Mouse (Mus musculus): ENCODE data around the gene Bnipl. TPM values are rescaled to one million over a fixed set of nuclear protein-coding genes. Genes with fewer than 3 reads are reported as not detected.
"Not testable (repeated sequence)": the region's sequence is repeated elsewhere in the genome, so short reads cannot be mapped to it uniquely, and the experiment has no call there.

Gene Bnipl
- polyA plus RNA-seq, 1 experiment from 2014 or later = 1.2 TPM

DNA sequence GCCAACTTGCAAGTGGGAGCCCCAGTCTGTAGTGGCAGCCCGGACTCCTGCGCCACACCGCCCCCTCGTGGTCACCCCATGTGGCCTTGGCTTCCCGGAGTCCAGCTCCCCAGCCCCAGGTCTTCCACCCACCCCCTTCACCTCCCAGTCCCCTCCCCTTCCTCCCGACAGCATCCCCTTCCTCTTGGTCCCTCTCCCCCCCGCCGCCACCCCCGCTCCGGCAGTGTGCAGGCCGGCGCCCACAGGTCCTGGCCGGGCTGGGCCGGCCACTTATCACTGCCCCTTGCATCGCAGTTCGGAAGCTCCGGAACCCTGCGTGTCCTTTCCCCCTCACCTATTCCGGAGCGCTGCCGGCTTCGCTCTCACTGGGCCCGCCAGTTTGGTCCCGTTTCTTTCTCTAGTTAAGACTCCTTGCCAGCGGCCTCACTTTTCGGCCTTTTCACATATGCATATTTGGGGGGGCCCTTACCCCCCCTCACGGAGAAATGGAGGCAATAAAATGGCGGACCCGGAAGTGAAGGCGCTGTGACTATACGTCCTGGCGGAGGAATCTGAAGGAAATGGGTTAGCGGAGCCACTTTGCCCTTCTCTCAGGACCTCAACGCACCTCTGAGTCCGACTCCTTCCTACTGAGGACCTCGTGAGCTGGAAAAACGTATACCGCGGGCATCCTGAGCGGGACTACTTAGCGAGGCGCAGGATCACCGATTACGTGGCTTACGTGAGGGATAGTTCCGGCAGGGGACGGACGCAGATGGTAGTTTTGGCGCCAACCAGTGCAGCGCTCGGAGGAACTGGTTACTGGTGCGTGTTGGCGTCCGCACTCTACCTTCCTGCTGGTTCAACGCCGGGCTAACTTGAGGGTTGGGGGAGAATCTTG is 33.5 kb downstream of the Bnipl start, which contains the start of gene Gabpb2:
Gene Gabpb2 (minus strand): TSS at position 662 of the 880 bp plus-strand sequence.
- Histone ChIP-seq H3K27ac (peak within 1 kb of the TSS; percentile 100), H3K36me3 (peaks cover 57% of the 10 kb centered on the region), H3K4me1 (peaks cover 17% of the 10 kb centered on the region), H3K9me3 (replicated peaks) (no peaks in the 10 kb centered on the region), H3K4me2 (peak within 1 kb of the TSS; percentile 69), H3K9ac (peak within 1 kb of the TSS; percentile 93), H3K4me3 (replicated peaks) (peak within 1 kb of the TSS; percentile 87), H3K27me3 (no peaks in the 10 kb centered on the region)
- under 1% methylated on average over 56 of the region's 56 CpGs for WGBS
- peak; percentile 93 for ATAC-seq (replicated peaks; ENCODE audit: low FRiP score)

DNA sequence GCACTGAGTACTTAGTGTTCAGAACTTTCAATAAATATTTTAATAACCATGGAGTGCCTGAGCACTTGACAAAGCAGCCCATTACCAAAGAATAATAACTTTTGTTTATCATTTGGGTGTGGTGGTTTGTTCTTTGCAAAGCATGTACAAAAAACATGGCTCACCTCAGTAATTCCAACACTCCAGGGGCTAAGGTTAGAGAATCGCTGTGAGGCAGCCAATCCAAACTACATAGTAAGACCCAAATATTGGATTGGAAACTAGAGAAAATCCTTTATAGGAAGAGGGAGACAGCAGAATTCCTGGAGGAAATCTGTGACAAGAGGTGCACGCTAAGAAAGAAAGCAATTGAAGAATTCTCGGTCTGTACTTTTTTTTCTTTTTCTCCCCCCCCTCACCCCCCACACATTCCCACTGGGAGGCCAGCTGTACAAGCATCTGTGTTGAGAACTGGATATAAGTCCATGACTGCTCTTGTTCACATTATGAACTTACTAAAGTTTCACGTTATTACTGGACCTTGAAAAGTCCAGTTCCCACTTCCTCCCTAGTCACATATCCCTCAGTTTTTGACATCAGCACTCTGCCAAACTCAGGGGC is 34.2 kb downstream of the Bnipl start:
- no peaks in the 10 kb centered on the region for H3K27me3 ChIP-seq
- peaks cover 60% of the 10 kb centered on the region for H3K36me3 ChIP-seq
- peak overlapping the region; percentile 69 for H3K4me2 ChIP-seq
- H3K27ac ChIP-seq = peak overlapping the region; percentile 100
- ATAC-seq (replicated peaks; ENCODE audit: low FRiP score) = peak; percentile 40; the same call in 1 of the 2 replicates
- WGBS = 16% methylated on average over 4 of the region's 4 CpGs
- H3K9ac ChIP-seq = peak overlapping the region; percentile 93
- H3K9me3 ChIP-seq (replicated peaks) = no peaks in the 10 kb centered on the region
- peaks cover 17% of the 10 kb centered on the region for H3K4me1 ChIP-seq
- peak overlapping the region; percentile 87 for H3K4me3 ChIP-seq (replicated peaks)

DNA sequence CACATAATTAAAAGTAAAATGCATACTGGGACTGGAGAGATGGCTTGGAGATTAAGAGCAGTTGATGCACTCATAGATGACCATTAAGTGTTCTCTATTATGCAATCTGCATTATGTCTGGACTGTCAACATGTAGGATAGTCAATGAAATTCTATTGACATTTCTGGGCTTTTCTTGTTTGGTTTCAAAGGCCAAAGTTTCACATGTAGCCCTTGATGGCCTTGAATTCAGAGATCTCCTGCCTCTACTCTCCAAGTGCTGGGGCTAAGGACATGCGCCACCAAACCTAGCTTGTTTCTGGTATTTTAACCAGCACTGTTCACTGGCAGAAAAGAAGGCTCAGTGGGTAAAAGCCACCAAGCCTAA is 37.4 kb downstream of the Bnipl start:
- Histone ChIP-seq H3K27ac (no peak overlapping the region), H3K36me3 (peaks cover 48% of the 10 kb centered on the region), H3K27me3 (no peaks in the 10 kb centered on the region), H3K9me3 (replicated peaks) (no peaks in the 10 kb centered on the region), H3K4me3 (replicated peaks) (no peak overlapping the region), H3K4me1 (peaks cover 15% of the 10 kb centered on the region), H3K9ac (no peak overlapping the region), H3K4me2 (no peak overlapping the region)
- WGBS = 96% methylated on average over 1 of the region's 1 CpGs
- no peak for ATAC-seq (replicated peaks; ENCODE audit: low FRiP score)

DNA sequence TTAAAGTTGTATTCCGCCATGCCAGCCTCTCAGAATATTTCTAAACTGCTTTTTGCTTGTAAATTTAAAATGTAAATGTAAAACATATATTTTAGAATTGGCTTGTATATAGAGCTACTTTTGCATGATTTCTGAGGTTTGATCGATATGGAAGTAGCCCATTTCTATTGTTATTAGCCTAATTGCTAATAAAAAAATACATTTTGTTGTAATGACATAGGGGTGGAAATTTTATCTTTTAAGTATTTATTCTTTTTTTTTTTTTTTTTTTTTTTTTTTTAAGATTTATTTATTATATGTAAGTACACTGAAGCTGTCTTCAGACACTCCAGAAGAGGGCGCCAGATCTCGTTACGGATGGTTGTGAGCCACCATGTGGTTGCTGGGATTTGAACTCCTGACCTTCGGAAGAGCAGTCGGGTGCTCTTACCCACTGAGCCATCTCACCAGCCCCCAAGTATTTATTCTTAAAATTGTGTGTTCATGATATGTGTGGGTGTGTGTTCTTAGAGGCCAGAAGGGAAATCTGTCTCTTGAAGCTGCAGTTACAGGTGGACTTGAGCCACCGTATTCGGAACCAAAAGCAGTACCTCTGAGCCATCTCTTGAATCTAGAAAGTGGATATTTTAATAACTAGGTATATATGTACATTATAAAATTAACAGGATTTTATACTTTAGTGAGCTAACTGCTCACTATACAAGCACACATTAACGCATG is 37.9 kb downstream of the Bnipl start:
- Histone ChIP-seq H3K36me3 (peaks cover 54% of the 10 kb centered on the region), H3K4me1 (peaks cover 10% of the 10 kb centered on the region)
- WGBS = 91% methylated on average over 9 of the region's 10 CpGs
- H3K4me2 ChIP-seq; H3K27ac ChIP-seq; H3K9ac ChIP-seq; H3K4me3 ChIP-seq (replicated peaks); H3K27me3 ChIP-seq; H3K9me3 ChIP-seq (replicated peaks); ATAC-seq (replicated peaks; ENCODE audit: low FRiP score): not testable (repeated sequence)

DNA sequence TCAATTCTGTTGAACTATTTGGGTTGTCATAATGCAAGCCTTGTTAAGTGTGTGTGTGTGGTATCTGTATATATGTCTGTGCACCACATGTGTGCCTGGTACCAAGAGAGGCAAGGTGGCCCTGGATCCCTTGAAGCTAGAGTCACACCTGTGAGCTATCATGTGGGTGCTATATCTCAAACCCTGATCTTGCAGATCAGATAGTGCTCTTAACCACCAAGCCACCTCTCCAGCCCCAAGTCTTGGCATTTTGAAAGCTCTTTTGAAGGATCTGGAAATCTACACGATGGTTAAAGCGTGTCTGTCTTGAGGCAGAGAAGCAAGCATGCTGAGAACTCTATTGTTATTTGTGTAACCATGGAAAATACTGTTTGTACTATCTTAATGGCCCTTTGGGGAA is 40.4 kb downstream of the Bnipl start:
- no peak overlapping the region for H3K27ac ChIP-seq
- no peaks in the 10 kb centered on the region for H3K9me3 ChIP-seq (replicated peaks)
- peaks cover 69% of the 10 kb centered on the region for H3K36me3 ChIP-seq
- no peak for ATAC-seq (replicated peaks; ENCODE audit: low FRiP score)
- no peaks in the 10 kb centered on the region for H3K4me1 ChIP-seq
- no peak overlapping the region for H3K4me3 ChIP-seq (replicated peaks)
- no peaks in the 10 kb centered on the region for H3K27me3 ChIP-seq
- H3K9ac ChIP-seq = no peak overlapping the region
- H3K4me2 ChIP-seq = no peak overlapping the region
- WGBS = 84% methylated on average over 2 of the region's 2 CpGs

DNA sequence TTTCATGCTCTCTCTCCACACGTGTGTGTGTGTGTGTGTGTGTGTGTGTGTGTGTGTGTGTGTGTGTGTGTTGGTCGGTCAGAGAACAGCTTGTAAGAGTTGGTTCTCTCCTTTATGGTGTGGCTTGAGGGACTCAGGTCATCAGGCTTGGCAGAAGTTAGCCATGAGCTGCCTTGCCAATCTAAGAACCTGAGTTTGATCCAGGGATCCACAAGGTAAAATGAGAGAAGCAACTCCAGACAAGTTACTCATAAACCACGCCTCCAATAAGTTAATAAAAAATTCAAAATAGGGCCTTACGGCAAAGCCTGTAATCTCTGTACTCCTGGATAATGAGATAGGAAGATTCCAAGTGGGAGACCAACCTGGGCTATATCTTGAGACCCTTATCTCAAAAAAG is 42.7 kb downstream of the Bnipl start:
- Histone ChIP-seq H3K9me3 (replicated peaks) (no peaks in the 10 kb centered on the region), H3K4me2 (no peak overlapping the region), H3K36me3 (peaks cover 74% of the 10 kb centered on the region), H3K9ac (no peak overlapping the region), H3K4me3 (replicated peaks) (no peak overlapping the region), H3K27ac (no peak overlapping the region), H3K4me1 (no peaks in the 10 kb centered on the region), H3K27me3 (no peaks in the 10 kb centered on the region)
- 86% methylated on average over 4 of the region's 4 CpGs for WGBS
- no peak for ATAC-seq (replicated peaks; ENCODE audit: low FRiP score)

DNA sequence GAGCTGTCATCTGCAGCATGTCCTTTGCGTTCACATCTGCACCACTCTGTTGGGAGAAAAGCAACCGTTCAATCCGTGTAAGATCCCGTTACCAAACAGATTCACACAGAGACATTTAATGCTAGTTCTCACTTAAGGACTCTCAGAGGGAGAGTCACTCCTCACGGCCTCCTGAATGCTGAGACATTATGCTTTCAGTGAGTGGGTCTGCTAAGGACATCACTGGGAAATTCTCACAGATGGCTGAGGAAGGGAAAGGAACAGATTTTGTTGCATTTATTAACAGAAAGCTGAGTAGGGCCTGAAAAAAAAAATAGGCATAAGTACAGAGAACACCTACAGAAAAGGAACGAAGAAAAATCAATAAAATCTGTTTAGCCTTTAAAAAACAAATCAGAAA is 47.1 kb downstream of the Bnipl start:
- no peaks in the 10 kb centered on the region for H3K4me1 ChIP-seq
- no peak overlapping the region for H3K9ac ChIP-seq
- H3K4me2 ChIP-seq = no peak overlapping the region
- WGBS = 90% methylated on average over 6 of the region's 6 CpGs
- no peak overlapping the region for H3K27ac ChIP-seq
- no peaks in the 10 kb centered on the region for H3K9me3 ChIP-seq (replicated peaks)
- ATAC-seq (replicated peaks; ENCODE audit: low FRiP score) = no peak
- peaks cover 90% of the 10 kb centered on the region for H3K36me3 ChIP-seq
- no peaks in the 10 kb centered on the region for H3K27me3 ChIP-seq
- no peak overlapping the region for H3K4me3 ChIP-seq (replicated peaks)

DNA sequence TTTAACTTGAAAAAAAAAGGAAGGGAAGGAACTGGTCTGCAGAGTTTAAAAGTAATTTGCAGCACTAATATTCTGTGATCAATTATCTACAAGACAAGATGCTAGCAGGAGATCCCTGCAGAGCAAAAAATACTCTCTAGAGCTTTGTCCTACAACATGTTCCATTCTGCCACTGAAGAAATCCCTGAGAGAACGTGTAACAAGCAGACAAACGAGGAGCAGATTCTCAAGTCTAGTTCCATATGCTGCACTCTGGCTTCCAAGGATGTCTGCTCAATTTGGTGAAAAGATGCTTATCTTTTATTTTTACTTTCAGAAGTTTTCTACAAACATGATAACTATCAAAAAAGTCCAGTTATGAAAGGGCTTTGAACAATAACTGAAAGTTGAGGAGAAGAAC is 50.4 kb downstream of the Bnipl start:
- H3K27ac ChIP-seq = peak overlapping the region; percentile 46
- no peak overlapping the region for H3K9ac ChIP-seq
- WGBS = 66% methylated on average over 2 of the region's 2 CpGs
- H3K4me1 ChIP-seq = no peaks in the 10 kb centered on the region
- ATAC-seq (replicated peaks; ENCODE audit: low FRiP score) = no peak
- no peak overlapping the region for H3K4me2 ChIP-seq
- H3K36me3 ChIP-seq = peaks cover 95% of the 10 kb centered on the region
- H3K9me3 ChIP-seq (replicated peaks) = no peaks in the 10 kb centered on the region
- no peak overlapping the region for H3K4me3 ChIP-seq (replicated peaks)
- H3K27me3 ChIP-seq = no peaks in the 10 kb centered on the region

GRCm38 (mm10) chr3:95200132-95200531 is 50.9 kb downstream of the Bnipl start:
- H3K4me1 ChIP-seq = no peaks in the 10 kb centered on the region
- H3K36me3 ChIP-seq = peaks cover 95% of the 10 kb centered on the region
- ATAC-seq (replicated peaks; ENCODE audit: low FRiP score) = peak; percentile 88
- H3K4me2 ChIP-seq = no peak overlapping the region
- no peak overlapping the region for H3K4me3 ChIP-seq (replicated peaks)
- no peaks in the 10 kb centered on the region for H3K27me3 ChIP-seq
- no peaks in the 10 kb centered on the region for H3K9me3 ChIP-seq (replicated peaks)
- WGBS = 67% methylated on average over 7 of the region's 7 CpGs
- no peak overlapping the region for H3K9ac ChIP-seq
- peak overlapping the region; percentile 46 for H3K27ac ChIP-seq

GRCm38 (mm10) chr3:95199101-95199500 is 51.9 kb downstream of the Bnipl start:
- ATAC-seq (replicated peaks; ENCODE audit: low FRiP score) = no peak
- peaks cover 94% of the 10 kb centered on the region for H3K36me3 ChIP-seq
- WGBS = 63% methylated on average over 1 of the region's 1 CpGs
- H3K9ac ChIP-seq = no peak overlapping the region
- no peak overlapping the region for H3K27ac ChIP-seq
- no peaks in the 10 kb centered on the region for H3K4me1 ChIP-seq
- H3K4me3 ChIP-seq (replicated peaks) = no peak overlapping the region
- H3K27me3 ChIP-seq = no peaks in the 10 kb centered on the region
- H3K9me3 ChIP-seq (replicated peaks) = no peaks in the 10 kb centered on the region
- H3K4me2 ChIP-seq = no peak overlapping the region

GRCm38 (mm10) chr3:95195772-95196171 is 55.2 kb downstream of the Bnipl start:
- H3K9ac ChIP-seq = no peak overlapping the region
- no peak overlapping the region for H3K4me3 ChIP-seq (replicated peaks)
- no peak overlapping the region for H3K27ac ChIP-seq
- H3K9me3 ChIP-seq (replicated peaks) = no peaks in the 10 kb centered on the region
- H3K27me3 ChIP-seq = no peaks in the 10 kb centered on the region
- ATAC-seq (replicated peaks; ENCODE audit: low FRiP score) = no peak
- no peak overlapping the region for H3K4me2 ChIP-seq
- peaks cover 78% of the 10 kb centered on the region for H3K36me3 ChIP-seq
- WGBS = 86% methylated on average over 2 of the region's 2 CpGs
- no peaks in the 10 kb centered on the region for H3K4me1 ChIP-seq

DNA sequence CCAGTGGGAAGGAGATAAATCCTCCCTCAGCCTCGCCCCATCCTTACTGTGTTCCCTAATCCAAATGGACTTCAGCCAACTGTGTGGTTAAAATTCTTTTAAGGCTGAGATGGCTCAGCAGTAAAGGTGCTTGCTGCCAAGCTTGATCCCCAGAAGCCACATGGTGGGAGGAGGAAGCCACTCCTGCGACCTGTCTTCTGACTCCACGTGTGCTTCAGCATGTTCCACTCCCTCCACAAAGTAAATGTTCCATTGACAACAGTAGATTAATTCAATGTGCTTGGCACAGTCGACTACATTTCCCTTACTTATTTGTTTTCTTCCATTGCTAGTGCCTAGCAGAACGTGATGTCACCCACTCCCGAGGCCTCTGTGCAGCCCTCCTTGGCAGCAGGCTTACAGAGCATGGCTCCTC is 56.3 kb downstream of the Bnipl start:
- Histone ChIP-seq H3K27ac (no peak overlapping the region), H3K36me3 (peaks cover 75% of the 10 kb centered on the region), H3K4me3 (replicated peaks) (no peak overlapping the region), H3K4me2 (no peak overlapping the region), H3K9me3 (replicated peaks) (no peaks in the 10 kb centered on the region), H3K4me1 (no peaks in the 10 kb centered on the region), H3K9ac (no peak overlapping the region), H3K27me3 (no peaks in the 10 kb centered on the region)
- 86% methylated on average over 6 of the region's 6 CpGs for WGBS
- no peak for ATAC-seq (replicated peaks; ENCODE audit: low FRiP score)
